Mouse (Mus musculus) lung, postnatal 0 days (tissue): ENCODE results near the gene Defb30.

ENCODE experiments used
- CTCF ChIP-seq: IDR thresholded peaks from 2 replicates; pipeline ENCODE4 v1.5.1; 2016; ENCODE audit warnings: antibody characterized with exemption, mild to moderate bottlenecking
- EP300 ChIP-seq: IDR thresholded peaks from 2 replicates; pipeline ENCODE4 v1.6.1; 2016; ENCODE audit warnings: antibody characterized with exemption, mild to moderate bottlenecking, control low read depth

DNA sequence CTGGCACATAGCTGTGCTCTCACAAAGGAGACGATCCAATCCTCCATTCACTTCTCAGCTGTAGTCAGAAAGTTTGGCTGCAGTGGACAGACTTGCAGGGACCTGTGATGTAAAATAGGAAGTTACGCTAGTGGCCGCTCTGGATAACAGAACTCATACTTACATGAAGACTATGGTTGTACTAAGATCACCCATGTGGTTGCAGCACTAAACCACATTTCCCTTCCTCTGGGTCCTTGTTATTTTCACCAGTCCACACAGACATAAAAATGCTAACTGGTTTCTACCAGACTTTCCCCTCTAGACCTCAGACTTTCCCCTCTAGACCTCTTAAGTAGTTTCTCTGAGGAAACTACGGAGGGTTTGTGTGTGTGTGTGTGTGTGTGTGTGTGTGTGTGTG lies 50.8 kb downstream of the Defb30 start:
- TF ChIP-seq EP300 (no peak), CTCF (no peak)
